Mouse (Mus musculus): ENCODE measurements around the gene Dpp7. TPM values are rescaled to one million over a fixed set of nuclear protein-coding genes. Genes with fewer than 3 reads are reported as not detected.
A peak's percentile ranks its signal among the peaks of the same experiment; 100 is the strongest.

The Dpp7 gene
- polyA plus RNA-seq, 1 experiment from 2014 or later = 24.2 TPM

- no peak overlapping the region for H3K4me2 ChIP-seq
- 30% methylated on average over 3 of the region's 3 CpGs for WGBS
- ATAC-seq (ENCODE audit: low FRiP score) = peak; percentile 73
- no peaks in the 10 kb centered on the region for H3K9me3 ChIP-seq (replicated peaks)
- H3K27ac ChIP-seq (replicated peaks) = no peak overlapping the region; the same call in 1 of the 2 replicates
- H3K4me3 ChIP-seq (replicated peaks) = no peak overlapping the region
- H3K36me3 ChIP-seq = no peaks in the 10 kb centered on the region
- peaks cover 63% of the 10 kb centered on the region for H3K27me3 ChIP-seq (replicated peaks)
- no peak overlapping the region for H3K9ac ChIP-seq (replicated peaks)
- H3K4me1 ChIP-seq = peaks cover 15% of the 10 kb centered on the region
Observed at GRCm38 (mm10) chr2:25394281-25395221, 38.4 kb upstream of the Dpp7 start.

- H3K4me3 ChIP-seq (replicated peaks) = no peak overlapping the region
- peaks cover 13% of the 10 kb centered on the region for H3K4me1 ChIP-seq
- no peaks in the 10 kb centered on the region for H3K36me3 ChIP-seq
- 61% methylated on average over 5 of the region's 5 CpGs for WGBS
- no peak for ATAC-seq (ENCODE audit: low FRiP score)
- no peak overlapping the region for H3K4me2 ChIP-seq
- no peaks in the 10 kb centered on the region for H3K9me3 ChIP-seq (replicated peaks)
- no peak overlapping the region for H3K9ac ChIP-seq (replicated peaks)
- peaks cover 34% of the 10 kb centered on the region for H3K27me3 ChIP-seq (replicated peaks)
- H3K27ac ChIP-seq (replicated peaks) = no peak overlapping the region
Observed at GRCm38 (mm10) chr2:25391266-25391665, 35.1 kb upstream of the Dpp7 start.

GRCm38 (mm10) chr2:25384492-25384891 is 28.3 kb upstream of the Dpp7 start:
- no peaks in the 10 kb centered on the region for H3K9me3 ChIP-seq (replicated peaks)
- no peaks in the 10 kb centered on the region for H3K4me1 ChIP-seq
- no peak overlapping the region for H3K4me2 ChIP-seq
- no peak for ATAC-seq (ENCODE audit: low FRiP score)
- H3K36me3 ChIP-seq = no peaks in the 10 kb centered on the region
- no peak overlapping the region for H3K9ac ChIP-seq (replicated peaks)
- 76% methylated on average over 5 of the region's 5 CpGs for WGBS
- H3K27ac ChIP-seq (replicated peaks) = no peak overlapping the region
- H3K27me3 ChIP-seq (replicated peaks) = peaks cover 6% of the 10 kb centered on the region; the same call in 1 of the 2 replicates
- H3K4me3 ChIP-seq (replicated peaks) = no peak overlapping the region

- Histone ChIP-seq H3K27me3 (replicated peaks) (peaks cover 7% of the 10 kb centered on the region), H3K27ac (replicated peaks) (no peak overlapping the region), H3K36me3 (no peaks in the 10 kb centered on the region), H3K4me2 (no peak overlapping the region), H3K9ac (replicated peaks) (no peak overlapping the region), H3K4me1 (peaks cover 17% of the 10 kb centered on the region), H3K4me3 (replicated peaks) (no peak overlapping the region), H3K9me3 (replicated peaks) (no peaks in the 10 kb centered on the region)
- no peak for ATAC-seq (ENCODE audit: low FRiP score)
- WGBS = 64% methylated on average over 4 of the region's 4 CpGs
Observed at GRCm38 (mm10) chr2:25376589-25376988, 20.4 kb upstream of the Dpp7 start.

GRCm38 (mm10) chr2:25373431-25373830 is 17.3 kb upstream of the Dpp7 start:
- H3K4me1 ChIP-seq = peaks cover 18% of the 10 kb centered on the region
- peak overlapping the region; percentile 70 for H3K4me3 ChIP-seq (replicated peaks)
- peak overlapping the region; percentile 99 for H3K4me2 ChIP-seq
- H3K36me3 ChIP-seq = no peaks in the 10 kb centered on the region
- no peak for ATAC-seq (ENCODE audit: low FRiP score)
- peaks cover 8% of the 10 kb centered on the region for H3K27me3 ChIP-seq (replicated peaks)
- H3K9me3 ChIP-seq (replicated peaks) = no peaks in the 10 kb centered on the region
- H3K27ac ChIP-seq (replicated peaks) = no peak overlapping the region
- WGBS = 19% methylated on average over 2 of the region's 2 CpGs
- peak overlapping the region; percentile 61; the same call in 1 of the 2 replicates for H3K9ac ChIP-seq (replicated peaks)

- no peak for ATAC-seq (ENCODE audit: low FRiP score)
- Histone ChIP-seq H3K9me3 (replicated peaks) (no peaks in the 10 kb centered on the region), H3K9ac (replicated peaks) (peak overlapping the region; percentile 61), H3K4me2 (peak overlapping the region; percentile 99), H3K27me3 (replicated peaks) (peaks cover 11% of the 10 kb centered on the region), H3K4me1 (peaks cover 18% of the 10 kb centered on the region), H3K27ac (replicated peaks) (no peak overlapping the region), H3K36me3 (no peaks in the 10 kb centered on the region), H3K4me3 (replicated peaks) (peak overlapping the region; percentile 70)
- WGBS = under 1% methylated on average over 42 of the region's 42 CpGs
Observed at GRCm38 (mm10) chr2:25372644-25373391, 16.7 kb upstream of the Dpp7 start.

GRCm38 (mm10) chr2:25371764-25372643 is 15.8 kb upstream of the Dpp7 start, which contains the start of gene Sapcd2:
Sapcd2 (plus strand) TSS chr2:25372321.
- Histone ChIP-seq H3K27ac (replicated peaks) (peak within 1 kb of the TSS; percentile 75), H3K9ac (replicated peaks) (peak within 1 kb of the TSS; percentile 61), H3K36me3 (no peaks in the 10 kb centered on the region), H3K4me3 (replicated peaks) (peak within 1 kb of the TSS; percentile 70), H3K9me3 (replicated peaks) (no peaks in the 10 kb centered on the region), H3K4me2 (peak within 1 kb of the TSS; percentile 99), H3K4me1 (peaks cover 18% of the 10 kb centered on the region), H3K27me3 (replicated peaks) (peaks cover 14% of the 10 kb centered on the region)
- ATAC-seq (ENCODE audit: low FRiP score) = peak; percentile 92
- WGBS = under 1% methylated on average over 65 of the region's 65 CpGs

GRCm38 (mm10) chr2:25369996-25370395 is 13.8 kb upstream of the Dpp7 start:
- H3K27ac ChIP-seq (replicated peaks) = no peak overlapping the region
- WGBS = 90% methylated on average over 3 of the region's 3 CpGs
- no peak for ATAC-seq (ENCODE audit: low FRiP score)
- peaks cover 24% of the 10 kb centered on the region for H3K27me3 ChIP-seq (replicated peaks)
- no peak overlapping the region for H3K9ac ChIP-seq (replicated peaks)
- no peaks in the 10 kb centered on the region for H3K9me3 ChIP-seq (replicated peaks)
- H3K4me1 ChIP-seq = peaks cover 26% of the 10 kb centered on the region
- no peak overlapping the region for H3K4me3 ChIP-seq (replicated peaks)
- no peaks in the 10 kb centered on the region for H3K36me3 ChIP-seq
- H3K4me2 ChIP-seq = no peak overlapping the region

- WGBS = 0% methylated on average over 53 of the region's 54 CpGs
- peaks cover 14% of the 10 kb centered on the region for H3K4me1 ChIP-seq
- peak; percentile 79 for ATAC-seq (ENCODE audit: low FRiP score)
Observed at GRCm38 (mm10) chr2:25365091-25365761, 9.1 kb upstream of the Dpp7 start, which contains the start of gene Uap1l1. Uap1l1 (minus strand) TSS chr2:25365682.

GRCm38 (mm10) chr2:25364761-25365090 is 8.6 kb upstream of the Dpp7 start:
- H3K27ac ChIP-seq (replicated peaks) = no peak overlapping the region
- H3K27me3 ChIP-seq (replicated peaks) = peaks cover 35% of the 10 kb centered on the region
- peaks cover 14% of the 10 kb centered on the region for H3K4me1 ChIP-seq
- H3K36me3 ChIP-seq = no peaks in the 10 kb centered on the region
- WGBS = 34% methylated on average over 9 of the region's 9 CpGs
- peak overlapping the region; percentile 64 for H3K9ac ChIP-seq (replicated peaks)
- peak overlapping the region; percentile 57 for H3K4me3 ChIP-seq (replicated peaks)
- ATAC-seq (ENCODE audit: low FRiP score) = no peak
- peak overlapping the region; percentile 99 for H3K4me2 ChIP-seq
- no peaks in the 10 kb centered on the region for H3K9me3 ChIP-seq (replicated peaks)

More at GRCm38 (mm10) chr2:25365091-25365761, 9.1 kb upstream of the Dpp7 start, which contains the start of gene Uap1l1:
- Histone ChIP-seq H3K27ac (replicated peaks) (peak within 1 kb of the TSS; percentile 46; the same call in 1 of the 2 replicates), H3K9me3 (replicated peaks) (no peaks in the 10 kb centered on the region), H3K36me3 (no peaks in the 10 kb centered on the region), H3K4me3 (replicated peaks) (peak within 1 kb of the TSS; percentile 57), H3K9ac (replicated peaks) (peak within 1 kb of the TSS; percentile 64), H3K4me2 (peak within 1 kb of the TSS; percentile 99), H3K27me3 (replicated peaks) (peaks cover 35% of the 10 kb centered on the region)
